In the genomic region with DNA sequence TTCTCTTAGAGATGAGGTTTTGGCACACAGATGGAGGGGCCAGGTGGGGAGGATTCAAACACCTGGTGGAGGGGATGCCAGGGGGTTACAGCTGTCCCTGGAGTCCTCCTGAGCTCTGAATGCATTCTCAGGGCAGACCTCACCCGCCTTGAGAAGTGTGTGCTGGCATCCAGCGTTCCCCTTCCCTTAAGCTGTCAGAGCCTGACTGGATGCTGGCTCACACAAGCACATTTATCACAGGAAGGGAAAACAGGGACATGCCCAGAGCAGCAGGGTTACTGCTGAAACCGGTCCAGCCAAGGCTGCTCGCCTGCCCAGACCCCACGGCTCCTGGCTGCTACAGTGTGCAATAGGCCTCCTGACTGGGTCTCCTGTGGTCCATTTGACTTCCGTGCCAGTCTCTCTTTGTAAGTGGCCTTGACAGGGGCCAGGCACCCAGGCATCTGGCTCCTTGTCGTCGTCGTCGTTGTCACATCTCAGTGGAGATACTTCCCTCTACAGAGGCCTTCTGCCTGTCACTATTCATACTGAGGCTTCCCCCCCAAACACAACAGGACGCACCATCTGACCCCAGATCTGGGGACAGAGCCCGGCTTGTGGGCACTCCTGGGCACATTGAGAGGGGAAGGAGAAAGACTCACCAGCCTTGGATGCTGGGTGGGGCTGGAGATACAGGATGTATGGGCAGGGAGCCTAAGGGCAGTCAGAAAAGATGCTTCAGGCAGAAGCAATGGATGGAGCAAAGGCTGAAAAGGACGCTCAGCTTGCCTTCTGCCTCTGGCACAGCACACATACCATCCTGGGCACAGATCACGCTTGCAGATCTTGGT, we compare ENCODE assay signal across 8 mouse cellular contexts. TPM values are rescaled to one million over a fixed set of nuclear protein-coding genes. Genes with fewer than 3 reads are reported as not detected.
DNase-seq lines count a peak whose midpoint lies in the region; ATAC-seq lines count a peak whose summit lies in the region.

No protein-coding gene starts in this region.

- DNase-seq in adrenal gland, adult 2 months: peak; percentile 38
- DNase-seq in adrenal gland, postnatal 4 days (ENCODE audit: low spot score in 2 of 2): no peak
- peak; percentile 75 for DNase-seq in cerebellum, adult 11-12 months
- peak; percentile 26 to 36 for DNase-seq in spleen, adult 18-20 months
- DNase-seq in layer of hippocampus, adult 9-11 months: no peak
- no peak for DNase-seq in ovary, adult 18-20 months (ENCODE audit: low spot score)

- H3K27me3 ChIP-seq in heart, embryonic 12.5 days (replicated peaks): peaks cover 53% of the 10 kb centered on the region
- peaks cover 62% of the 10 kb centered on the region for H3K27me3 ChIP-seq in liver, embryonic 16.5 days (ENCODE audit: control insufficient read depth, insufficient read depth, low read depth, low read length)

- 0 out of 2 replicates have a peak overlapping the region, but pooled peaks have one; percentile 20 for H3K9ac ChIP-seq in heart, embryonic 12.5 days
- H3K9ac ChIP-seq in liver, embryonic 16.5 days (ENCODE audit: low read depth, low read length): peak overlapping the region; percentile 67

- H3K4me2 ChIP-seq in heart, embryonic 12.5 days: peak overlapping the region; percentile 62
- H3K4me2 ChIP-seq in liver, embryonic 16.5 days (ENCODE audit: low read depth, low read length): peak overlapping the region; percentile 52

- 26% methylated on average over 14 of the region's 14 CpGs for WGBS in heart, embryonic 12.5 days
- 25% methylated on average over 14 of the region's 14 CpGs for WGBS in liver, embryonic 16.5 days (ENCODE audit: insufficient replicate concordance)

- peak; percentile 33 for ATAC-seq in heart, embryonic 12.5 days (ENCODE audit: insufficient number of reproducible peaks, low FRiP score)
- ATAC-seq in liver, embryonic 16.5 days (ENCODE audit: low read depth): peak; percentile 11

- peaks cover 51% of the 10 kb centered on the region for H3K4me1 ChIP-seq in heart, embryonic 12.5 days (replicated peaks)
- H3K4me1 ChIP-seq in liver, embryonic 16.5 days (ENCODE audit: control insufficient read depth, low read depth, low read length): peaks cover 51% of the 10 kb centered on the region

- H3K36me3 ChIP-seq in heart, embryonic 12.5 days: no peaks in the 10 kb centered on the region
- no peaks in the 10 kb centered on the region for H3K36me3 ChIP-seq in liver, embryonic 16.5 days (ENCODE audit: control insufficient read depth, insufficient read depth)

- H3K4me3 ChIP-seq in heart, embryonic 12.5 days: peak overlapping the region; percentile 24; the same call in 1 of the 2 replicates
- H3K4me3 ChIP-seq in liver, embryonic 16.5 days (ENCODE audit: low read depth, low read length): peak overlapping the region; percentile 46

- no peaks in the 10 kb centered on the region for H3K9me3 ChIP-seq in heart, embryonic 12.5 days (replicated peaks)
- H3K9me3 ChIP-seq in liver, embryonic 16.5 days (replicated peaks; ENCODE audit: control insufficient read depth, low read length): no peaks in the 10 kb centered on the region

- H3K27ac ChIP-seq in heart, embryonic 12.5 days (ENCODE audit: poor library complexity, severe bottlenecking): peak overlapping the region; percentile 50
- H3K27ac ChIP-seq in liver, embryonic 16.5 days (ENCODE audit: low read length): peak overlapping the region; percentile 87

RNA-seq across cellular contexts. Expression of a gene that starts 22.1 kb away (rescaled TPM):
- total RNA-seq in adrenal gland, adult 2 months (2021): 10 to 100 TPM; 13.9 to 16.2 TPM
- polyA plus RNA-seq in adrenal gland, adult 2 months (2012; rRNA removed): 19.3 and 20.3 TPM in 2 replicates
- 10 to 100 TPM; 11.3 to 12.0 TPM for total RNA-seq in adrenal gland, postnatal 4 days (2021)
- 6.2 TPM in 2 replicates for polyA plus RNA-seq in heart, embryonic 12.5 days (2016; fragmentation: Nextera tagmentation; extraction: Ambion mirVana)
- 3.1 and 3.3 TPM in 2 replicates for polyA plus RNA-seq in liver, embryonic 16.5 days (2015; fragmentation: Nextera tagmentation; extraction: Ambion mirVana)

RNA-seq across cellular contexts. Expression of a gene that starts 54.3 kb away (rescaled TPM):
- 10 to 100 TPM; 40.4 to 42.3 TPM for total RNA-seq in adrenal gland, adult 2 months (2021)
- 44.4 and 45.8 TPM in 2 replicates for polyA plus RNA-seq in adrenal gland, adult 2 months (2012; rRNA removed)
- 10 to 100 TPM; 34.0 to 35.8 TPM for total RNA-seq in adrenal gland, postnatal 4 days (2021)
- 14.4 and 17.3 TPM in 2 replicates for polyA plus RNA-seq in heart, embryonic 12.5 days (2016; fragmentation: Nextera tagmentation; extraction: Ambion mirVana)
- polyA plus RNA-seq in liver, embryonic 16.5 days (2015; fragmentation: Nextera tagmentation; extraction: Ambion mirVana): 9.1 and 10.3 TPM in 2 replicates

Comparison
In these comparisons a context has a peak if more than half of its experiments do, and no peak if none do; other contexts are left out.
1. DNase-seq: peak in adrenal gland, adult 2 months (single experiment), cerebellum, adult 11-12 months (single experiment) and spleen, adult 18-20 months (2 of 2); none in adrenal gland, postnatal 4 days (0 of 2), layer of hippocampus, adult 9-11 months (single experiment) and ovary, adult 18-20 months (single experiment).